Mouse (Mus musculus) CD8-positive naive resting alpha-beta T cell, adult 2 months (primary cell): Measurements from ENCODE around the gene Dapk3.

Source experiments
- DNase-seq, 2 experiments: peaks; one replicate each; pipeline ENCODE4 v3.0.0; 2022; ENCODE audit warnings: low read depth in 2 of 2, low spot score in 2 of 2

Gene Dapk3

GRCm38 (mm10) chr10:81236471-81237268 lies 53.9 kb downstream of the Dapk3 start:
- DNase-seq = no peak

- DNase-seq = no peak
Observed at GRCm38 (mm10) chr10:81238618-81239017, 55.8 kb downstream of the Dapk3 start.

- peak; percentile 46 to 66 for DNase-seq
Observed at GRCm38 (mm10) chr10:81240876-81241275, 58.1 kb downstream of the Dapk3 start.

- no peak for DNase-seq
Observed at GRCm38 (mm10) chr10:81242021-81242420, 59.2 kb downstream of the Dapk3 start.
